Mouse (Mus musculus): ENCODE measurements around the gene Tesc. TPM values are rescaled to one million over a fixed set of nuclear protein-coding genes. Genes with fewer than 3 reads are reported as not detected.
A peak's percentile ranks its signal among the peaks of the same experiment; 100 is the strongest.

The Tesc gene
- total RNA-seq, 2 experiments from 2014 or later: 0.78 to 1.4 TPM

DNA sequence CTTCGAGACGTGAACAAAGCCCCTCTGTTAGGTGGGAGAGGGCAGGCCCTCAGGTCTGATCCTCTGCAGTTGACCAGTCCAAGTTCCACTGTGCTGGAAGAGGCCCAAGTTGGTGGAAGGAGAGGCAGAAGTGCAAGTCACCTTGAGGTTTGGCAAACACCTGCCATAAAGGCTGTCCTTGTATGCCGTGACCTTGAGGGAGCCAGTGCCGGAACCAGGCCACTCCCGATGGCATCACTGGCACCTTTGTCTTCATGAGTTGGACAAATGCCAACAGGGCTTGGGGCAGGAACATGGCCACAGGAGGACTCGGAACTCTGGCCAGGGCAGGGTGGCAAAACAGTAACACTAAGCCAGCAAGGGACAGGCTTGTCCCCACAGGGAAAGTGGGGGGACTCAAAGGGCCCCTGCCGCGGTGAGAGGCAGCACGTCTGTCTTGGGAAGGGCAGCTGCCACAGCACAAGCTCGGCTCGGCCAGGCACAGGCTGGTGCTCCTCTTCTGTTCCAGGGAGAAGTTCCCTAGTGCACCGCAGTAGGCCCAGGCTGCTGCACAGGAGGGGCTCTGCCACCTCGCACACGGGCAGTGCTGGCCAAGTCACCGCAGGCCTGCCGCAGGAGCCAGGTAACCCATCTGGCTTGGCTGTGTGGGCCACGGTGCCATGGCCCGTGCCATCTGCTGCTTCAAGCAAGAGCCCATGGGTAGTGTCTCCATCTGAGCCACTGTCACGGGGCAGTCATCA is 38.1 kb downstream of the Tesc start:
- intact Hi-C loops (cut with DNase I; ENCODE audit: low total_unique reads): no loop called here
- no peak for DNase-seq

DNA sequence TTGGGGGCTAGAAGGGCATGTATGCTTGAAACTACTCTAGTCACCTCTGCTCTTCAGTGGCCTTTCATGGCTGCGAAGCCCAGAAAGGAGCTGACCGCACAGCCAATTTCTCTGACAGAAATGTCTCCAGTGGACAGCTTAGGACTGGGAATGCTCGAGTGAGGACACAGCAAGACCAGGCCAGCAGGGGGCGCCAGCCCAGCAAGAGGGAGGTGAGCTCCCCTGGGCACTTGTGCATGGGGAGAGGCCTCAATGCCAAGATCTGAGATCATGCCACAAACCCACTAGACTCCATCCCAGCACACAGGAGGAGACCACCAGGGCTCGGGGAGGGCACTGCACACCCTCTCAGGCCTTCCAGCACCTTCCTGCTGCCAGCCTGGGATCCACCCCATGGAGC is 39.3 kb downstream of the Tesc start:
- intact Hi-C loops (cut with DNase I; ENCODE audit: low total_unique reads): no loop called here
- DNase-seq: peak; percentile 80

- intact Hi-C loops (cut with DNase I; ENCODE audit: low total_unique reads): no loop called here
- DNase-seq: no peak
These were observed 40.0 kb downstream of the Tesc start for GRCm38 (mm10) chr5:118067572-118067971.

GRCm38 (mm10) chr5:118067984-118068494 is 40.5 kb downstream of the Tesc start:
- no peak for DNase-seq
- intact Hi-C loops (cut with DNase I; ENCODE audit: low total_unique reads): loop anchor here (1.0 kb wide), 1 partner anchor 63 kb away; no protein-coding TSS in a partner anchor

- intact Hi-C loops (cut with DNase I; ENCODE audit: low total_unique reads): no loop called here
These were observed 41.8 kb downstream of the Tesc start for GRCm38 (mm10) chr5:118069315-118069714.

DNA sequence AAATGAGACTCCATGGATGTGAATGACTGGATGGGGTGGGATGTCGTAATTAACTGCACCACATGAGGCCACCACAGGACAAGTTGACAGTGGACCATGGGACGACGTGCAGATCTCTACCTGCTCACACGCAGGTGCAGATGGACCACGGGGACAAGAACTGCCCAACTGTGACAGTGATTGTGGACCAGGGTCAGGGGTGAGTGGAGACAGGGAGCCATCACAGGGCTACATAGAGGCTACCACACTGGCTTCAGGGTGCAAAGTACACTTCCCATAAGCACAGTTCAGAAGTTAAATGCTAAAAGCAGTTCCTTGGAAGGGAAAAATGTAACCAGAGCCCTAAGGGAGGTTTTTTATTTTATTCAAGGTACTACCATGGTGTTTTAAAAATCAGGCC is 44.2 kb downstream of the Tesc start:
- intact Hi-C loops (cut with DNase I; ENCODE audit: low total_unique reads): no loop called here

More at GRCm38 (mm10) chr5:118069315-118069714, 41.8 kb downstream of the Tesc start:
- peak; percentile 57 for DNase-seq

DNA sequence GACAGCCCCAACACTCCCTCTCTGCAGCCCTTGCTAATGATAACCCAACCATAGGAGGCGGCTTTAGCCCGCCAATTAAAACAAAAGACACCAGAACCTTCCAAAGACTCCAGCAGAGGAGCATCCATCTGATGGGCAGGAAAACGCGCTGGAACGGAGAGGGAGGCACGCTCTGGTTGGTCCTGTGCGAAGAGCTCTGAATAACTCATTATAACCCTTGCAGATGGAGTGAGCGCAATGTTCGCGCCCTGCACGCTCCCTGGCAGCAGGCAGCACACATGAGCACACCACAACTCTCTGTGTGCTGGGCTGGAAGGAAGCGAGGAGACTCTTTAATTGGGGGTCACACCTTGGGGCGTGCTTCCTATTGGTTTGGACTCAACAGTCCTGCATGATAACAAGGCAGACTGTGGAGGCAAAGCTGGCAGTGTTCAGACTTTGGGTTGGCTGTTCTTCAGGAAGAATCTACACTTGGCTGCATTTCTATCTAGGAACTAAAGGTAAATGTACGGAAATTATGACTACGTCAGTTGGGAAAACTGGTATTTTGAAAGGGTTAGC is 45.8 kb downstream of the Tesc start:
- intact Hi-C loops (cut with DNase I; ENCODE audit: low total_unique reads): no loop called here

More for the DNA sequence above, 44.2 kb downstream of the Tesc start:
- DNase-seq: no peak

GRCm38 (mm10) chr5:118076721-118077592 is 49.4 kb downstream of the Tesc start:
- intact Hi-C loops (cut with DNase I; ENCODE audit: low total_unique reads): no loop called here

More for the DNA sequence above, 45.8 kb downstream of the Tesc start:
- DNase-seq: no peak

GRCm38 (mm10) chr5:118078550-118078949 is 51.0 kb downstream of the Tesc start:
- intact Hi-C loops (cut with DNase I; ENCODE audit: low total_unique reads): no loop called here
- DNase-seq: no peak

More at GRCm38 (mm10) chr5:118076721-118077592, 49.4 kb downstream of the Tesc start:
- peak; percentile 32 for DNase-seq

- no peak for DNase-seq
- intact Hi-C loops (cut with DNase I; ENCODE audit: low total_unique reads): no loop called here
These were observed 51.8 kb downstream of the Tesc start for GRCm38 (mm10) chr5:118079354-118079753.

GRCm38 (mm10) chr5:118079839-118080250 is 52.3 kb downstream of the Tesc start:
- DNase-seq: no peak

DNA sequence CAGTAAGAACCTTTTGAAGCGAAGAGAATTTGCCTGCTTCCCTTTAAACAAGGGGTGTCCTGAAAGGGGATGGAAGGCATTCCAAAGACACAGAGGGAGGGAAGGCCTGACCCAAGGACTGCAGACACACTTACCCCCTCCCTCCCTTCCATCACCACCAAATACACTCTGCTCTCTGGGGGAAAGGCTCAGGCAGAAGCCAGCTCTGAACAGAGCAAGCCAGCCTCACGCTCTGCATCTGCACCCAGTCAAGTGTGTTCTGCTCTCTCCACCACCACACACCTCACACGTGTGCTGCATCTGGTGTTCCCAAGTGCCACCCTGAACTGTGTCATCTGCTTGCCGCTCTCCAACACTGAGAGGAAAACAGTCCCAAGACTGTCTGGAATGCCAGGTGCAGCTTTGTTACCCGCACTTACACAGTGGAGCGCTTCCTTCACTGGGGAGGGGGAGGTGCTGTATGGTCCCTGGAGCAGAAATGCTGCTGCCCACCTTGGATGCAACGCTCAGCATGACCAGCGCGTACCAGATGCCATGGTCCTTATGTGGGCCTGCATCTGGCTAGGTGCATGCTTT is 53.9 kb downstream of the Tesc start:
- intact Hi-C loops (cut with DNase I; ENCODE audit: low total_unique reads): no loop called here

More at GRCm38 (mm10) chr5:118079839-118080250, 52.3 kb downstream of the Tesc start:
- intact Hi-C loops (cut with DNase I; ENCODE audit: low total_unique reads): no loop called here

DNA sequence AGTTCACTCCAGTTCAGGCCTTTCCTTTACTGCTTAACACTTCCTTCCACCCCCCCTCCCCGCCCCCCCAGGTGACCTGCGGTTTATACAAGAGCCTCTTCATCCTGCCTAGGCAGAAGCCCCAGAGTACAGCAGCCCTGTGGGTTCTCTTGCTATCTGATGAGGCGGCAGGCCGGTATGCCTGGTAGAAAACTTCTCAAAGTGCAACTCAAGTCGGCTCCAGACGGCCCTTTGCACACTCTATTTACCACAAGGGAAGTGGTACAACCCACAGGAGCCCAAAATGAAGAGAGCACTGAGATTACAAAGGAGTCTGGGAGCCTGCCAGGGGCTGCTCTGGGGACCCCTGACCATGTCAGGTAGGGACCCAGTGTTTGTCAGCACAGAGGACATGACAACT is 54.5 kb downstream of the Tesc start:
- no peak for DNase-seq
- intact Hi-C loops (cut with DNase I; ENCODE audit: low total_unique reads): no loop called here

More for the DNA sequence above, 53.9 kb downstream of the Tesc start:
- no peak for DNase-seq

DNA sequence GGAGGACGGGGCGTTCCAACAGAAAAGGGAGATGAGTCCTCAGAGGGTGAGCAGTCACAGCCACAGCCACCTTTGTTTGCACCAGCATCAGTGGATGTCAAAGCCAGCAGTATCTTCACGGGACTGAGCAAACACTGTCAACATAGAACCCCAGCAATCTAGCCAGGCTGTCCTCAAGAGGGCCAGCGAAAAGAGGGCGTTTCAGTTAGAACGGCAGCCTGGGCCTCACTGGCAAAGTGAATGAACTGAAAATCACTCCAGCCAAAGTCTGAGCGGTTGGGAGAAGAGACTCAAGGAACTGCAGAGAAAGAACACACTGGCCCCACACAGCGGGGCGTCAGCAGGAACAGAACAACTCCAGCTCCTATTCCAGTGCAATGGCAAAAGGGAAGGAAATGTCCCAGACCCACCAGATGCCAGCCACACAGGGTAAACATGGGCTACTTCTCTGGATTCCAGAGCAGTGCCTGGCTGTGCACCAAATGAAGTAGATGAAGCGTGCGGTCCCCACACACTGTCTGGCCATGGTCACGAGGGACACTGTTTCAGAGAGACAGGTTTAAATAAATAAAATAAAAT is 55.6 kb downstream of the Tesc start:
- intact Hi-C loops (cut with DNase I; ENCODE audit: low total_unique reads): no loop called here
- DNase-seq: peak; percentile 31

- intact Hi-C loops (cut with DNase I; ENCODE audit: low total_unique reads): no loop called here
These were observed 56.7 kb downstream of the Tesc start for GRCm38 (mm10) chr5:118084171-118084727.

GRCm38 (mm10) chr5:118085313-118085712 is 57.8 kb downstream of the Tesc start:
- intact Hi-C loops (cut with DNase I; ENCODE audit: low total_unique reads): no loop called here
- no peak for DNase-seq

More at GRCm38 (mm10) chr5:118084171-118084727, 56.7 kb downstream of the Tesc start:
- DNase-seq: no peak

GRCm38 (mm10) chr5:118086956-118087355 is 59.4 kb downstream of the Tesc start:
- intact Hi-C loops (cut with DNase I; ENCODE audit: low total_unique reads): no loop called here
- no peak for DNase-seq

DNA sequence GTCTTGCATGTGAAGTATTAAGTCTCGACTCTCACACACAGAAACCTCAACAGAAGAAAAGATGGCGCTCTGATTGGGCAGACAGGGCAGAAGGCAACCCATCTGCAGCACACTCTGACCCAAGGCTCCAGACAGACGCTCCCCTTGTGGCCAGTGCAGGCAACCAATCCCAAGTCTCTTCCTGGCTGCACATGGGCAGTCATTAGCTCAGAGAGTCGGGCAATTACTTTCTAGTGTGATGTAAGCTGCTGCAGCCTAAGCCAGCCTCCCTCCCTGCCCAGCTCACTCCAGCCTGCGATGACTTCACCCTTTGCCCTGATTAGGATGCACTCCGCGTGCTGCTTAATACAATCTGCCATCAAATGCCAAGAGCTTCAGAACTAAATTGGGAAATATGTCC is 61.6 kb downstream of the Tesc start:
- peak; percentile 20 for DNase-seq
- intact Hi-C loops (cut with DNase I; ENCODE audit: low total_unique reads): no loop called here

- intact Hi-C loops (cut with DNase I; ENCODE audit: low total_unique reads): no loop called here
- no peak for DNase-seq
These were observed 62.6 kb downstream of the Tesc start for GRCm38 (mm10) chr5:118090101-118090500.

Measured in gastrocnemius, postnatal 14 days (tissue).